8 mouse cellular contexts compared by ENCODE assay signal in genomic region chr2:71787156-71787590, GRCm38 (mm10). TPM values are rescaled to one million over a fixed set of nuclear protein-coding genes. Genes with fewer than 3 reads are reported as not detected.
A peak's percentile ranks its signal among the peaks of the same experiment; 100 is the strongest.
DNase-seq lines count a peak whose midpoint lies in the region; ATAC-seq and TF ChIP-seq lines count a peak whose summit lies in the region.

No protein-coding gene starts in this region.

- H3K4me1 ChIP-seq in intestine, embryonic 16.5 days (ENCODE audit: control insufficient read depth, insufficient read depth, low read length) = no peaks in the 10 kb centered on the region
- 0 out of 2 replicates have a peak, but pooled peaks cover 3% of the 10 kb centered on the region for H3K4me1 ChIP-seq in lung, embryonic 14.5 days (ENCODE audit: insufficient read depth)

- H3K9me3 ChIP-seq in intestine, embryonic 16.5 days (ENCODE audit: control insufficient read depth, low read length) = no peaks in the 10 kb centered on the region
- no peaks in the 10 kb centered on the region for H3K9me3 ChIP-seq in lung, embryonic 14.5 days (ENCODE audit: low read depth, low read length)

- TF ChIP-seq CTCF in brain, embryonic 14.5 days (IDR thresholded peaks at IDR 0.05; ENCODE audit: borderline replicate concordance, extremely low read depth, insufficient read depth, insufficient read length) = no peak
- TF ChIP-seq CTCF in lung, embryonic 14.5 days (IDR thresholded peaks at IDR 0.05; ENCODE audit: low read depth) = no peak

- H3K27me3 ChIP-seq in intestine, embryonic 16.5 days (replicated peaks; ENCODE audit: control insufficient read depth, insufficient read depth, low read length) = no peaks in the 10 kb centered on the region
- H3K27me3 ChIP-seq in lung, embryonic 14.5 days (ENCODE audit: insufficient read depth, low read length) = peaks cover 13% of the 10 kb centered on the region

- H3K9ac ChIP-seq in intestine, embryonic 16.5 days (ENCODE audit: low read depth, low read length) = peak overlapping the region; percentile 83
- H3K9ac ChIP-seq in lung, embryonic 14.5 days = peak overlapping the region; percentile 80

- 0% methylated on average over 40 of the region's 40 CpGs for WGBS in intestine, embryonic 16.5 days
- 0% methylated on average over 35 of the region's 40 CpGs for WGBS in lung, embryonic 14.5 days

- H3K4me3 ChIP-seq in intestine, embryonic 16.5 days (ENCODE audit: low read length) = peak overlapping the region; percentile 84
- peak overlapping the region; percentile 73 for H3K4me3 ChIP-seq in lung, embryonic 14.5 days (ENCODE audit: low read depth, low read length)

- H3K4me2 ChIP-seq in intestine, embryonic 16.5 days (ENCODE audit: low read depth, low read length) = peak overlapping the region; percentile 82
- peak overlapping the region; percentile 89 for H3K4me2 ChIP-seq in lung, embryonic 14.5 days

- ATAC-seq in intestine, embryonic 16.5 days = peak; percentile 83
- ATAC-seq in lung, embryonic 14.5 days (ENCODE audit: insufficient read depth) = peak; percentile 78

- H3K27ac ChIP-seq in intestine, embryonic 16.5 days (ENCODE audit: low read length) = peak overlapping the region; percentile 86
- peak overlapping the region; percentile 89 for H3K27ac ChIP-seq in lung, embryonic 14.5 days (ENCODE audit: low read depth)

- DNase-seq in urinary bladder, adult 18-20 months (ENCODE audit: low spot score in 2 of 2) = peak; percentile 33 to 73
- no peak for DNase-seq in urinary bladder, postnatal 25 days (ENCODE audit: low spot score)
- DNase-seq in brain, embryonic 14.5 days (ENCODE audit: low read depth) = peak; percentile 62
- DNase-seq in forelimb bud, embryonic 11.5 days (ENCODE audit: low read depth, low spot score) = peak; percentile 31
- peak; percentile 65 for DNase-seq in lung, embryonic 14.5 days
- peak; percentile 56 for DNase-seq in ovary, postnatal 14 days (ENCODE audit: low spot score)
- no peak for DNase-seq in left cerebral cortex, adult 9 months (ENCODE audit: low spot score in 2 of 2)

- TF ChIP-seq POLR2A in brain, embryonic 14.5 days (IDR thresholded peaks at IDR 0.05; ENCODE audit: borderline replicate concordance, extremely low read depth, insufficient read depth, insufficient read length, poor library complexity, severe bottlenecking) = no peak; the same call in 1 of the 2 replicates

- no peaks in the 10 kb centered on the region for H3K36me3 ChIP-seq in intestine, embryonic 16.5 days (ENCODE audit: control insufficient read depth, insufficient read depth, low read length)
- H3K36me3 ChIP-seq in lung, embryonic 14.5 days (ENCODE audit: insufficient read depth) = no peaks in the 10 kb centered on the region

RNA-seq across cellular contexts. Expression of gene Itga6, which starts 41.8 kb away (rescaled TPM):
- polyA plus RNA-seq in brain, embryonic 14.5 days (2012; rRNA removed) = 30.7 and 36.8 TPM in 2 replicates
- polyA plus RNA-seq in intestine, embryonic 16.5 days (2015; fragmentation: Nextera tagmentation; extraction: Ambion mirVana) = 22.6 and 28.0 TPM in 2 replicates
- 97.3 and 97.5 TPM in 2 replicates for polyA plus RNA-seq in lung, embryonic 14.5 days (2014; fragmentation: Nextera tagmentation; extraction: Ambion mirVana)

Comparison
In these comparisons a context has a peak if more than half of its experiments do, and no peak if none do; other contexts are left out.
1. DNase-seq: peak in urinary bladder, adult 18-20 months (2 of 2), brain, embryonic 14.5 days (single experiment), forelimb bud, embryonic 11.5 days (single experiment), lung, embryonic 14.5 days (single experiment) and ovary, postnatal 14 days (single experiment); none in urinary bladder, postnatal 25 days (single experiment) and left cerebral cortex, adult 9 months (0 of 2).